Mouse (Mus musculus) lung, postnatal 0 days (tissue): ENCODE data around the gene Myo5a. TPM values are rescaled to one million over a fixed set of nuclear protein-coding genes. Genes with fewer than 3 reads are reported as not detected.

Experiments used
- ATAC-seq: fragments of 200-750 bp; cut with Nextera tagmentation; 2 replicates; pipeline ENCODE4 v1.8.0; 2017; ENCODE audit warnings: moderate library complexity
- DNase-seq: peaks from one replicate; pipeline ENCODE4 v3.0.0-alpha.2; 2016; ENCODE audit warnings: low spot score
- H3K27ac ChIP-seq: fragments of 300-500 bp; sonication (generic); 2 replicates; pipeline ENCODE4 v1.5.1; 2014; ENCODE audit warnings: antibody characterized with exemption, mild to moderate bottlenecking, low read length, mixed read lengths
- H3K27me3 ChIP-seq: fragments of 300-500 bp; sonication (generic); replicated peaks from 2 replicates; pipeline ENCODE4 v1.6.1; 2014; ENCODE audit warnings: low read length, mixed read lengths; ENCODE audit not compliant: insufficient read depth
- H3K36me3 ChIP-seq: fragments of 300-500 bp; sonication (generic); 2 replicates; pipeline ENCODE4 v1.6.1; 2014; ENCODE audit warnings: low read length, mixed read lengths; ENCODE audit not compliant: insufficient read depth
- H3K4me1 ChIP-seq: fragments of 300-500 bp; sonication (generic); 2 replicates; pipeline ENCODE4 v1.6.1; 2014; ENCODE audit warnings: antibody characterized with exemption, low read depth, low read length, mixed read lengths; ENCODE audit not compliant: insufficient read depth
- H3K4me2 ChIP-seq: fragments of 300-500 bp; sonication (generic); replicated peaks from 2 replicates; pipeline ENCODE4 v1.6.1; 2014; ENCODE audit warnings: low read depth, mild to moderate bottlenecking, low read length, moderate library complexity, mixed read lengths
- H3K4me3 ChIP-seq: fragments of 300-500 bp; sonication (generic); 2 replicates; pipeline ENCODE4 v1.5.1; 2014; ENCODE audit warnings: low read depth, low read length
- H3K9ac ChIP-seq: fragments of 300-500 bp; sonication (generic); replicated peaks from 2 replicates; pipeline ENCODE4 v1.6.1; 2014; ENCODE audit warnings: low read depth, mild to moderate bottlenecking
- H3K9me3 ChIP-seq: fragments of 300-500 bp; sonication (generic); 2 replicates; pipeline ENCODE4 v1.6.1; 2016; ENCODE audit warnings: low read length, mixed read lengths
- CTCF ChIP-seq: IDR thresholded peaks from 2 replicates; pipeline ENCODE4 v1.5.1; 2016; ENCODE audit warnings: antibody characterized with exemption, mild to moderate bottlenecking
- EP300 ChIP-seq: IDR thresholded peaks from 2 replicates; pipeline ENCODE4 v1.6.1; 2016; ENCODE audit warnings: antibody characterized with exemption, mild to moderate bottlenecking, control low read depth
- WGBS: fragments of 180-500 bp; shearing (Covaris S2); extraction: QIAGEN DNeasy Blood & Tissue Kit; methylation state at CpG from one replicate; pipeline ENCODE4 v1.1.7; 2014; 5-methylcytosine and 5-hydroxymethylcytosine counted together
- polyA plus RNA-seq: library from polyadenylated mRNA; unstranded; fragments of >200 nt; fragmentation: Nextera tagmentation; extraction: Ambion mirVana; gene quantifications from 2 replicates; pipeline ENCODE4 v1.2.1, GENCODE M21; 2015

The Myo5a gene
- polyA plus RNA-seq, 1 experiment from 2014 or later: 3.6 TPM

- no peak for TF ChIP-seq EP300
- peak; percentile 58 for TF ChIP-seq CTCF
- H3K36me3 ChIP-seq: no peaks in the 10 kb centered on the region
- H3K27ac ChIP-seq: no peak overlapping the region
- no peak overlapping the region for H3K9ac ChIP-seq
- 58% methylated on average over 6 of the region's 6 CpGs for WGBS
- H3K4me1 ChIP-seq: no peaks in the 10 kb centered on the region
- no peak overlapping the region for H3K4me2 ChIP-seq
- ATAC-seq (peak; percentile 43; the same call in 1 of the 2 replicates), DNase-seq (peak; percentile 30)
- no peaks in the 10 kb centered on the region for H3K9me3 ChIP-seq
- H3K27me3 ChIP-seq: no peaks in the 10 kb centered on the region
- no peak overlapping the region for H3K4me3 ChIP-seq
These were observed 126.5 kb downstream of the Myo5a start for GRCm38 (mm10) chr9:75197297-75197696.

GRCm38 (mm10) chr9:75201506-75201905 is 130.7 kb downstream of the Myo5a start:
- no peaks in the 10 kb centered on the region for H3K4me1 ChIP-seq
- H3K4me3 ChIP-seq: no peak overlapping the region
- DNase-seq (no peak), ATAC-seq (no peak)
- H3K36me3 ChIP-seq: no peaks in the 10 kb centered on the region
- no peak for TF ChIP-seq CTCF
- TF ChIP-seq EP300: no peak
- no peaks in the 10 kb centered on the region for H3K9me3 ChIP-seq
- no peaks in the 10 kb centered on the region for H3K27me3 ChIP-seq
- no peak overlapping the region for H3K4me2 ChIP-seq
- H3K27ac ChIP-seq: no peak overlapping the region
- WGBS: 84% methylated on average over 1 of the region's 1 CpGs
- no peak overlapping the region for H3K9ac ChIP-seq

GRCm38 (mm10) chr9:75202036-75202435 is 131.2 kb downstream of the Myo5a start:
- TF ChIP-seq EP300 (no peak), CTCF (no peak)
- WGBS: 90% methylated on average over 2 of the region's 2 CpGs
- no peak overlapping the region for H3K9ac ChIP-seq
- H3K27me3 ChIP-seq: no peaks in the 10 kb centered on the region
- H3K27ac ChIP-seq: no peak overlapping the region
- no peak for DNase-seq
- H3K36me3 ChIP-seq: no peaks in the 10 kb centered on the region
- no peak overlapping the region for H3K4me2 ChIP-seq
- H3K9me3 ChIP-seq: no peaks in the 10 kb centered on the region
- no peak for ATAC-seq
- no peak overlapping the region for H3K4me3 ChIP-seq
- H3K4me1 ChIP-seq: no peaks in the 10 kb centered on the region

GRCm38 (mm10) chr9:75209246-75209645 is 138.4 kb downstream of the Myo5a start:
- Histone ChIP-seq H3K4me2 (no peak overlapping the region), H3K9me3 (no peaks in the 10 kb centered on the region), H3K36me3 (no peaks in the 10 kb centered on the region), H3K4me1 (no peaks in the 10 kb centered on the region), H3K4me3 (no peak overlapping the region), H3K9ac (no peak overlapping the region), H3K27me3 (no peaks in the 10 kb centered on the region), H3K27ac (no peak overlapping the region)
- no peak for TF ChIP-seq CTCF
- 85% methylated on average over 1 of the region's 1 CpGs for WGBS
- DNase-seq (no peak), ATAC-seq (no peak)

GRCm38 (mm10) chr9:75210269-75210668 is 139.5 kb downstream of the Myo5a start:
- TF ChIP-seq CTCF: peak; percentile 64
- no peak for TF ChIP-seq EP300
- Histone ChIP-seq H3K9ac (no peak overlapping the region), H3K36me3 (no peaks in the 10 kb centered on the region), H3K27ac (no peak overlapping the region), H3K9me3 (no peaks in the 10 kb centered on the region), H3K4me3 (no peak overlapping the region), H3K27me3 (no peaks in the 10 kb centered on the region), H3K4me2 (no peak overlapping the region), H3K4me1 (no peaks in the 10 kb centered on the region)
- 71% methylated on average over 2 of the region's 2 CpGs for WGBS
- DNase-seq (peak; percentile 46), ATAC-seq (no peak; the same call in 1 of the 2 replicates)

- ATAC-seq (no peak), DNase-seq (no peak)
- H3K4me3 ChIP-seq: no peak overlapping the region
- no peak overlapping the region for H3K9ac ChIP-seq
- H3K9me3 ChIP-seq: no peaks in the 10 kb centered on the region
- TF ChIP-seq EP300 (no peak), CTCF (no peak)
- 90% methylated on average over 11 of the region's 11 CpGs for WGBS
- no peaks in the 10 kb centered on the region for H3K4me1 ChIP-seq
- H3K4me2 ChIP-seq: no peak overlapping the region
- H3K27ac ChIP-seq: no peak overlapping the region
- no peaks in the 10 kb centered on the region for H3K36me3 ChIP-seq
- H3K27me3 ChIP-seq: no peaks in the 10 kb centered on the region
These were observed 144.1 kb downstream of the Myo5a start for GRCm38 (mm10) chr9:75214743-75215413.

GRCm38 (mm10) chr9:75219942-75220341 is 149.1 kb downstream of the Myo5a start:
- Histone ChIP-seq H3K4me2 (no peak overlapping the region), H3K9ac (no peak overlapping the region), H3K4me1 (no peaks in the 10 kb centered on the region), H3K4me3 (no peak overlapping the region), H3K27ac (no peak overlapping the region), H3K27me3 (no peaks in the 10 kb centered on the region), H3K36me3 (no peaks in the 10 kb centered on the region), H3K9me3 (no peaks in the 10 kb centered on the region)
- 53% methylated on average over 5 of the region's 5 CpGs for WGBS
- TF ChIP-seq CTCF (no peak), EP300 (no peak)
- no peak for ATAC-seq
- no peak for DNase-seq
